Mouse (Mus musculus): Measurements from ENCODE around the gene Sox12.
"Not testable (repeated sequence)": the region's sequence is repeated elsewhere in the genome, so short reads cannot be mapped to it uniquely, and the experiment has no call there.

The Sox12 gene

DNA sequence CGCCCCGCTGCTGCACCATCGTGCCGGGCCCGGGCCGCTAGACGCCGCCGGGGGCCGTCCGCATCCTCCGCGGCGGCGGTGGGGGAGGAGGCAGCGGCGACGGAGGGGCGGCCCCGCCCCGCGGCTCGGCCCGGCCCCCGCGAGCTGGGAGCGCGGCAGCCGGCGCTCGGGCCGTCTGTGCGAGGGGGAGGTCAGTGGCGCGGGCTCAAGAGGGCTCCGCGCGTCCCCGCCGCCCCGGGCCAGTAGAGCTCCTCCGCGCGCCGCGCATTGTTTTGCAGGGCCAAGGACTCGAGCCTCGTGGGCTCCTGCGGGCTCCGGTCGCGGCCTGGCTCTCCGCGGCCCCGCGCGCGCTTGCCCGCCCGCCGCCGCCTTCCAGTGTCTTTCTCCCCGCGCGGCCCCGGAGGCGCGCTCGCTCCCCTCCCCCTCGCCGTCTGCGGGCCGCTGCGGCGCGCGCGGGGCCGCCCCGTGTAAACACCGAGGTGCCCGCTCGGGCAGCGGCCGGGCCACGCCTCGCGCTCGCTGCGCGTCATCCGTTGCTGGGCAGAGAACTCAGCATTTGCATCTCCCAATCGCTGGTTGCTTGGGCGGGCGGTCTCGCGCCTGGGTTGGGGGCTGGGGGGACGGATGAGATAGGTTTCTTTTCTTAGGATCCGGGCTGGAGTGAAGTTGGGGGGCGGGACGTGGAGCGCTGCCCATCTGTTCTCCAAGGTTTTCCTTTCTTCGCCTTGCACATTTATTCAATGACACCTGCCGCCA, at the start of gene Sox12:
Sox12 (minus strand) TSS at position 384 of the 756 bp plus-strand sequence.
- DNase-seq (ENCODE audit: low read depth, low spot score) = peak; percentile 98

DNA sequence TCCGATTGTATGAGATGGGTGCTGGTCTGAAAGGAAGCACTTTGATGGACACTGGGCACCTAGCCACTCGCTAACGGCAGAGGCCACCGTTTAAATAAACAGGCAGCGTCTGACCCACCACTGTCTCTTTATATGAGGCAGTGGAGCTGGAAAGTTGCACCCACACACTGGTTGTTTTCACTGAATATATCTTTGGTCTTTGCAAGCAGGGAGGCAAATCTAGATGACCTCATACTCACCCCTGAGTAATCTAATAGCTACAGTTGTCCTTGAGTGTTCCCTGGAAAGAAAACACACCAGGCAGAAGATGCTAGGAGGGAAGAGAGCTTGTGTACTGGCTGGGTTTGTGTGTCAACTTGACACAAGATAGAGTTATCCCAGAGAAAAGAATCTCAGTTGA, 49.6 kb upstream of the Sox12 start:
- DNase-seq (ENCODE audit: low read depth, low spot score) = peak; percentile 14

DNA sequence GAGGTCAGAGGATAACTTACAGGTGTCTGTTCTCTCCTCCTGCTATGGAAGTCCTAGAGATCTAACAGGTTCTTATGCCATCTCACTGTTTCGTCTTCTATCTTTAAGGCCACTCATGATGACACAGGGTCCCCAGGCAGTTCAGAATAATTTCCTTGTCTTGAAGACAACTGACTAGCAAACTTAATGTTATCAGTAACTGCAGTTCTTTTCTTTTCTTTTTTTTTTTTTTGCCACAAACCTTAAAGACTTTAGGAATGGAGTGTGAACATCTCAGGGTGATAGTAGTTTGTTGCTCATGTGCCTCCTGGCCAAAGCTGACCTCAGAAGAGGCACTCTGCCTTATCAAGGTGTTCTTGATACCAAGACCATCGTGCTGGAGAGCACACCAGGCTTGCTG, 48.8 kb upstream of the Sox12 start:
- no peak for DNase-seq (ENCODE audit: low read depth, low spot score)

DNA sequence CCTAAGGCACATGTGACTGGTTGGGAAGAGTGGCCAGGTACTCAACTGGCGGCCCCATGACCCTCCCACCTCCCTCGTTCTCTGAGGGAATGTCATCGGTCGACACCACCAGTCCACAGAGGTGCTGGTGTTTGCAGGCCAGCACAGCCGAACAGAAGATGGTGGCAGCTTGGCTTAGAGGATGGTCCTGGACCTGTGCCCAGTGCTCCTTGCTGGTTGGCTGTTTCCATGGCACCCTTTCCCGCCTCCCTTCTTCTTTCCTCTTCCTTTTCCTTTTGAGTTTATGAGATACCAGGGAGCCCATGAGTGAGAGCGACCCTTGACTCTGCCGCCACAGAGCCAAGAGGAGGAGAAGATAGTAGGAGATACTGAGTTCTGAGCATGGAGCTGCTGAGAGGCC, 45.4 kb upstream of the Sox12 start:
- peak; percentile 59 for DNase-seq (ENCODE audit: low read depth, low spot score)

DNA sequence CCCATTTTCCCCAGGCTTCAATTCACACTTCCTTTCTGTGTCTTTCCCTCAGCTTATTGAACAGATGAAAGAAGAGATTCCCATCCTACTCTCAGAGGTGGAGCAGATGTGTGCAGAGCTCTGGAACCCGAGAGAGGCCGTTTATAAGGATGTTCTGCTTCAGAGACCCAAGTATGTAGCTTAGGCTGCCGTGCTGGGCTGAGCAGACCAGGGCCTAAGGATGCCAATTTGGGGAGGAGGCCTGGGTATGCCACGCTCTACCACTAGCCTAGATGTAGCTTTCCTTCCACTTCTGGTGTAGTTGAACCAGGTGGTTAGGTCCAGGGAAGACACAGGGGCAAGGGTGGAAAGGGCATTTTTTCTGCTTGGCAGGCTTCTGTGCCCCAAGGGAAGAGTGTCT, 44.5 kb upstream of the Sox12 start:
- DNase-seq (ENCODE audit: low read depth, low spot score) = no peak

DNA sequence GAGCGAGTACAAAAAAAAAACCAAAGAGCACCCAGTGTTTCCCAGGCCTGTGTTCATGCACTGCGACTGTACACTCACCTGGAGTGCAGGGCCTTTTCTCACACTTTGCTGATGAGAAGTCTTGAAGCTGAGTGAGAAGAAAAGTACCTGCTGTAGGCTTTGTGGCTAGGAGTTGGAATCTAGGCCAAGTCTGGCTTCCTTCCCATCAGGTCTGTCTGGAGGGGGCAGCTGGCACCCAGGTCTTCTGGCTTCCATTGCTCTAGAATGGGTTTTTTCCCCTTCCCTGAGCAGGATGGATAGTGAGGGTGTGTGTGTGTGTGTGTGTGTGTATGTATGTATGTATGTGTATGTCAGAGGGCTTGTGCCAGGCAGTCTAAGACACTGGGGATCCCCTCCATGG, 42.0 kb upstream of the Sox12 start:
- DNase-seq (ENCODE audit: low read depth, low spot score) = no peak

DNA sequence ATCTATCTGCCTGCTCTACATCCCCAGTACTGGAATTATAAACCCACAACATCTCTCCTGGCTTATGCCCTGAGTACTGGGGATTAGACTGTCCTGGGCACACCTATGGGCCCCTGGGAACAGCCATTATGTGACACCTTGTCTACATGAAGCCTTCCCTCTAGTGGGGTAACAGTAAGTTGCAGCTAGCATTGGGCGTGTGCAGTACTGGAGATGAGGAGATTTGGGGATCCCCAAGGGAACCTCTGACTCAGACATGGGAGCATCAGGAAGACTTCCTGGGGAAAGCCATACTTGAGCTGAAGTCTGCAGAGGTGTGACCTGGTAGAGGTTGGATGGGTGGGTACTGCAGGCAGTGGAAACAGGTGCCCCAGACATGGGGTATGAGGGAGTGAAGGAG, 41.1 kb upstream of the Sox12 start:
- peak; percentile 34 for DNase-seq (ENCODE audit: low read depth, low spot score)

DNA sequence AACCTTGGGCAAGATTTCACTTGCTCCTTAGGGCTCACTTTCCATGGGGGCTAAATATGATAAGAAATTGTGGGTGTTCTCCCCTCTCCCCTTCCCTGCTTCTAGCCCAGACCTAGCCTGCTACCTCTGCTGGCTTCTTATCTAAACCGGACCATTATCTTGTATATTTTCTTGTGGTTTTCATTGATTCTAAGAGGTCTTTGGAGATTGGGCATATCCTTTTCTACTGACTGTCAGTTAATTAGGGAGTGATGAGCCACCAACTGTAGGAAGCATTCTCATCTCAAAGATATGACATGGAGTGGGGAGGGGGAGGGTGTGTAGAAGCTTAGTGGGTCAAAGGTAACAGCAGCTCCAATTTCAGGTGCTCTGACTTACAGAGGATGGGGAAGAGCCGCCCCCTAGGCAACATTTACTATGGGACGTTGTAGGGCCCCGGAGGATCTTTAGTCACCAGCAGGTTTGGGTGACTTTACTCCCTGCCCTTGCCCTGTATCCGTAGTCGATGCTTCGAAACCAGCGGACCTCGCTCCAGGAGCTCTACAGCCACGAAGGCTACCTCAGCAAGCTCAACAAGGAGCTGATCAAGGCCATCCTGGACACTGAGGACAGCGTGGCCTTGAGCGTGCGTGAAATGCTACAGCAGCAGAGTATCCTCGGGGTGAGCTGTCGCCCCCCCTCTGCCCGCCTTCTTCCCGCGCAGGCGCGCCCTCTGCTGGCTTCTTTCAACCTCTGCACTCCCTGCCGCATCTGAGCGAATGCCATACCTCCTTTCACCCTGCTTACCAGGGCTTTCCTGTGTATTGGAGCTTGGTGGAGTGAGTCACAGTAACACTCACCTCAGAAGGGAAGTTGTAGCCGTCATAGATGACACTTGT, 39.4 kb upstream of the Sox12 start:
- DNase-seq (ENCODE audit: low read depth, low spot score) = peak; percentile 88

DNA sequence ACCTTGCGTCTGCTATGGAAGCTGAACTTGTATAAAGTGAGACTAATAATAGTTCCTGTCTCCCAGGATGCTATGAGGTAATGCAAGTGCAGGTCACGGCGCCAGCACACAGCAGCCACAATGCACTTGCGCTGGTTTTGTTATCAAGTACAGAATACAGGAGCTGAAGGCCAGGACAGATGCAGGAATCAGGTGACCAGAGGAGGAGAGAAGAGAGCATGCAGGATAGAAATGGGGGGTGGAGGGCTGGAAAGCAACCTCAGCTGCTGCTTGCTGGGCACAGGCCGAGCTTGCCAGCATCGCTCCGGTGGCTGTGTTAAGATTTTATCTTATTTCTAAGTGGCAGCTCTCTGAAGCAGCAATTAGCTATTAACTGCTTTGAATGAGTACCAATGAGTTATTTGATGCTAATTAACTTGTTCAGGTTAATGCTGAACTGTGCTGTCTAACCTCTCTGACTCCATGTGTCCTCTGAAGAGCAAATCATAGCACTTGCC, 38.6 kb upstream of the Sox12 start:
- DNase-seq (ENCODE audit: low read depth, low spot score) = peak; percentile 60

DNA sequence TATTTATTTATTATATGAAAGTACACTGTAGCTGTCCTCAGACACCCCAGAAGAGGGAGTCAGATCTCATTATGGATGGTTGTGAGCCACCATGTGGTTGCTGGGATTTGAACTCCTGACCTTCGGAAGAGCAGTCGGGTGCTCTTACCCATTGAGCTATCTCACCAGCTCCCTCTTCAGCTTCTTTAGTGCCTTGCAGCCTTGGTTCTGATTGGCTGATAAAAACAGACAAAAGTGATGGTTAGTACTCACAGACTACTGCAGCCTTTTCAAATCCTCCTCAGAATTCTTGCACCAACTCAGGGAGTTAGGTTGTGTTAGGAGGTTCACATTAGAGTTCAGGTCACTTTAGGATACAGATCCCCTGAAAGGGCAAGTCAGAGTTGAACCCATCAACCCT, 30.6 kb upstream of the Sox12 start:
- not testable (repeated sequence) for DNase-seq (ENCODE audit: low read depth, low spot score)

DNA sequence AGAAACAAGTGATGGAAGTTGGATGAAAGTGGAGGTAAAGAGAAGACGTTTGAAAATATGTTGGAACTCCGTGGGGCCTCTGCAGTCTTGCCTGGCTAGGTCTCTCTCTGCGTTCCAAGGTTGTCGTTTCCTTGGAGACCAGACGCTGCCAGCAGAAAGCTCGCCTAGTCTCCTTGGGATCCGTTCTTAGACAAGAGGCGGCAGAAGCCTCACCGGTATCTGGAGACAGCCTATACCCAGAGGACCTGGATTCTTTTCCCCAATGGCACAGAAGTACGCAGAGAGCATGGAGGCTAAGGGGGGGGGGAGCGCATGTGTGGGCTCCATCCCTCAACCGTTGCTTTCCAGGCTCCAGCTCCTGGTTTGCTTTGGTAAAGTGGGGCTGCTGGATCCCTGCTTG, 29.6 kb upstream of the Sox12 start:
- peak; percentile 82 for DNase-seq (ENCODE audit: low read depth, low spot score)

DNA sequence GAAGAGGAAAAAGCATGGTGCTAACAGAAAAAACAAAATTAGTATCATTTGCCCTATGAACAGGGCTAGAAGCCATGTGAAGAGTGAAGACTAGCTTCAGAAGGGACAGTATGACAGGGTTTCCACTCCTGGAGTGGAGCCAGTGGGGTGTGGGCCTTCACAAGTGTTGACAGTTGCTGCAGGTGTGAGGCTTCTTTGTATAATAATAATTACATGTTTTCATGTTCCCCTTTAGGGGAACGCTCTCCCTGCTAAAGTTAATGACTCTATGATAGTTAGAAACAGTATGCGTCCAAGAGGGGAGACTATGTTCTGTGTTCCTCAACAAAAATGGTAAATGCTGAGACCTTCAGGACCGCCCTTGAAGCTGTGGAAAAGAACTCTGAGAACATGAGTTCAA, 17.9 kb upstream of the Sox12 start:
- no peak for DNase-seq (ENCODE audit: low read depth, low spot score)

DNA sequence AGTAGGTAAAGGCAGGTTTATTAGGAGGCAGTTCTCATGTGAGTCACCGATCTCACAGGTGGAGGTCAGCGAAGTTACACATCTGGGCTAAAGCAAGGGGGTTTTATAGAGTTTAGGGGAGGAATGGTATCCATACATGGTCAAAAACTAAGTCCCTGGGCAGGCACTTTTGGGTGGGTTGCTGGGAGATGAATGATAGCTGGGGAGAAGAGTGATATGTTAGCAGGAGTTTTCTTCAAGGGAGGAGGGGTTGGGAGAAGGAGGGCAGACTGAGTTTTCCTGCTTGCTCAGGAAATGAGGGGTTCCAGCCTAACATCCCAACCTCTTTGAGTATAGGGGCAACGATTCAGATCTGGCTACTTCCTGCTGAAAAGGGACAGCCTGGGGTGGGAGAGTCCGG, 17.4 kb upstream of the Sox12 start, which contains the start of gene 6820408C15Rik:
6820408C15Rik (plus strand) TSS at position 301 of the 400 bp plus-strand sequence.
- no peak for DNase-seq (ENCODE audit: low read depth, low spot score)

DNA sequence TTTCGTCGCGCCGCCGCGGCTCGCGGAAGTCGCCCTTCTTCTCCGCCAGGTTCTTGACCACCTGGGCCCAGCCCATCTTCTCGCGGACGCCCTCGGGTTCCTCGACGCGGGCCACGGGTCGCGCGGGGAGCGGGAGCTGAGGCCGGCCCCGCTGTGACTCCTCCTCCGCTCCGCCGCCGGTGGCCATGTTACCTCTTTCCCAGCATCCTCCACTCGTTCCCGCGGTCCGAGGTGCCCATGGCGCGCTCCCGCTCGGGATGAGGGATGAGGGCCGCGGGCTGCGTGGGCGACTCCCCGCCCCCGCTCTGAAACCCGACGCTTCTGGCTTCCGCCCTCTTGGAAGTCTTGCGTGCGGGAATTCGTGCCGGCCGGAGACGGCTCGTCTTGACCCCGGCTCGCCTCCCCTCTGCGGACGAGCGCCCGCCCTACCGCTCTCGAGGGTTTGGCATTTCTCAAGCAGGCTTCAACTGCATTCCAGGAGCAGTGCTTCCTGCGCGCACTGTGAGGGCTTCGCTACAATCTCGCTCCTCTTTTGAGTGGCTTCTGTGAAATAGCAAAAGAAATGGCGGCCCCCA, 16.8 kb upstream of the Sox12 start, which contains the start of gene Zcchc3:
Zcchc3 (minus strand) TSS at position 437 of the 575 bp plus-strand sequence.
- peak; percentile 95 for DNase-seq (ENCODE audit: low read depth, low spot score)

DNA sequence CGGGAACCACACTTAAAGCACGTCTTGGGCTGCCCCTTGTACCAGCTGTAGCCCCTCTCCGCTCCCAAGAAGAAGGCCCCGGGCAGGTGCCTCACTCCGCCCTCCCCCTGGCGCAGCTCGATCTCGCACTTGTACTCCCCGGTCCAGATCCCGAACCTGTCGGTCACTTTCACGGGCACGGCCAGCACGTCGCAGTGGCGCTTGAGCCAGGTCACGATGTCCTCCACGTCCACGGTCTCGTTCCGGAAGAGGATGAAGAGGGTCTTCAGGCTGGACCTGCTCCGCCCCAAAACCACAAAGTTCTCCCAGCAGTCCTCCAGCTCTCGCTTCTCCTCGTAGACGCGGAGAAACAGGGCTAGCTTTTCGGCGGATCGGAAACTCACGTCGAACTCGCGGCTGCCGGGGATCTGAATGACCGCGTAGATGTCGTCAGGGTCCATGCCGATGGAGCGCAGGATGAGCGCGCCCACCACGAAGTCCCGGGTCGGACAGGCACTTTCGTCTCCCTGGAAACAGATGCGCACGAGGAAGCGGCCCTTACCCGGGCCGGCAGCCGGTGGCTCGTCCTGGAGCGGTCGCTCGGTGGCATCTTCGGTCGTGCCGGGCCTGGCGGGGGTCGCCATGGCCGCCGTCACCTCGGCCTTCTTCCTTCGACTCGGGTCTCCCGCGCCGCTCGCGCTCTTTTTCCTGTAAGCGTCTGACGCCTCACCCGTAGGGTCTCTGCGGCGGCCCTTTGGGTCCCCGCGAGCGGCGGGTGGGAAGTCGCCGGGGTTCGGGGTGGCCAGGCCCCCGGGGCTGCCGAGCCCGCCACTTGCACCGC, 16.1 kb upstream of the Sox12 start:
- DNase-seq (ENCODE audit: low read depth, low spot score) = no peak

DNA sequence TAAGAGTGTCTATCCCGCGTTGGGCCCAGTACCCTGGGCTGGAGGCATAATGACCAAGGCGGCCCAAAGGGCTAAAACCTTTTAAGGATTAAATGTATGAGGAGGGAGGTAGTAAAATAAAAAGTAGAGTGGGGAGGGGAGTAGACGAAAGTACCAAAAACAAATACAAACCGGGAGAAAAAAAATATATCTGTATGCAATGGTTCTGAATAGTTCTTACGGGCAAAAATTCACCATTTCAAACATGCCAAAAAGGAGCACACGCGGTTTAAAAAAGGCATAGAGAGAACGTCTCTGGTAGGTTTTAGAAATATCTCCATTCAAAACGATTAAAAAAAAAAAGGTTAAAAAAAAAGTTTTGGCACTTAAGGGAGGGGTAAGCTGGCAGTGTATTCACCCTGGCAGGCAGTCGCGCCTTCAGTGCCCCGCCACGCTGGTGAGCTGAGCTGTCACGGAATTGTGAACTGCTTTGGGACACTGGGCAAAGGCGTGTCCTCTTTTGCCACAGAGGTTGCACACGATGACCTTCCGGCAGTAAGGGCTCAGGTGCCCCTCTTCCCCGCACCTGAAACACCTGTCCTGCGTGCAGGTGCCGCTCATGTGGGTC, 15.4 kb upstream of the Sox12 start:
- no peak for DNase-seq (ENCODE audit: low read depth, low spot score)

DNA sequence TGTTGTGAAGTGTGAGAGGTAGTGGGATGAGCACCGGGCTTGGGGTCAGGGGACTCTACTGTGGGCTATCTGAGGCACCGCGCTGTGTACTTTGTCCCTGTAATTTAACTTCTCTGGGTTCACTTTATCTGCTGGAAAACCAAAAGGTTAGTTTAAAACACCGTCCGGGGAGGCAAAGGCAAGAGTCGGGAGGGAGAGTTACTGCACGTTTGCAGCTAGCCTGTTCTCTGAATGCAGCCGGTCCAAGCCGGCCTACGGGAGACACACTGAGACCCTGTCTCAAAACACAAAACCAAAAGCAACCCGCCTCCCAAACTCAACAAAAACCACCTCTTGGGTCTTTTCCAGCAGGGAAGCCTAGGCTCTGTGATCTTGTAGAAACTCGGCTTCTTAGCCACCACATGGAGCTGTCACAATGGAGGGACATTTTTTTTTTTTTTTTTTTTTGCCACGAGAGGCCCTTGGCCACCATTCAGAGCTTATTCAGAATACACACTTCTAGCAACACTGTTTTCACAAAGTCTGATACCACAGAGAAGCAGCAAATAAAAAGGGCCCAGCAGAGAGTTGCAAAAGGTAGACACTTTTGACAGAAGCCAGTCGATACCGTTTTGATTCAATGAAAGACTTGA, 14.8 kb upstream of the Sox12 start:
- no peak for DNase-seq (ENCODE audit: low read depth, low spot score)

DNA sequence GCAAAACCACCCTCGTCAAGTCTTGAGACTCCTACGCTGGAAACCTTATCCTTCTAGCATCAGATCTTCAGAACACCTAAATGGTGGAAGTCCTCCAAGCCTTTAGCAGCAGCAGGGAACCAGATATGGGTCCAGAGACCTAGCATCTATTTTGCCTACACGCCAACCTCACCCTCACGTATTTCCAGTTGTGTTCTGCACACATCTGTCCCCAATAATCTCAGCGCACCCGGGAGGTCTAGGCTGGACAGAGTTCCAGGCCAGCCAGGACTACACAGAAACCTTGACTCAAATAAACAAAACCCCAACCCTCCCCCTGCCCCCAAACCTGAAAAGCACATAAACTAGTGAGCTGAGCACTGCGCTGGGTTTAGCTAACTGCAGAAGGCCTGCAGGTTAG, 13.6 kb upstream of the Sox12 start:
- DNase-seq (ENCODE audit: low read depth, low spot score) = no peak

DNA sequence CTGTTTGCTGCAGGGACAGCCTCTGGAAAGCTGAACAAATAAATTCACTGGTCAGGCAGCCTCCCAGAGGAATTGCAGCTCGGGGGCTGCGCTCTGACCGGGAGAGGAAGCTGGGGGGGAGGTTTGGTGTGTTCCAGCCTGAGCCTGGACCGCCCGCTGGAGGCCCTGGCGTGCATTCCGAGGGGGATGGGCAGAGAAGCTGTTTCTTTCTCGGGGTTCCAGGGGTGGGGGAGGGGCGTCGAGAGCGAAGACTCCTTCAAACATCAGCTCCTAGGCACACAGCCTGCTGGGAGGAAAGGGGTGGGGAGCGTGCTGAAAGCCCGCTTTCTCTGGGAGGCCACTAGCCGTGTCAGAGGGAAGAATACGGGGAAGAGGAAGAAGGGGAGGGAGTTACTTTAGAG, 13.1 kb upstream of the Sox12 start:
- DNase-seq (ENCODE audit: low read depth, low spot score) = peak; percentile 76

DNA sequence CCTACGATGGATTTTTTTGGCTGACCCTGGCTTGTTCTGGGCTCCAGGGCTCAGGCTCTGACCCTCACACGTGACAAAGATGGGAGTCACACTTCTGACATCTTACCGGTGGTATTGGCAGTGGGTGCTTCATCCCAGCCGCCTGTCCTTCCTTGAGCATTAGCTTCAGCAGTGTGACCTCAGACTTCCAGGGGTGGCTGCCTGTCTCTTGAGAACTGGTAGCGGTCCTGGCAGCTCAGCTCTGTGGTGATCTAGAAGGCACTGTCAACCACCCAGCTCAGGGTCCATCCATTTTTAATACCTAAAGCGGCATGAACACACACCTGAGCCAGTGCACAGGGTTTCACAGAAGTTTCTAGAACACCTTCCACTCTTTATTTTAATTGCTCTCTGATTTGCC, 11.9 kb upstream of the Sox12 start:
- no peak for DNase-seq (ENCODE audit: low read depth, low spot score)

Measured in brain, adult 2 months (tissue).